Mouse (Mus musculus) right cerebral cortex, postnatal 4 days (tissue): ENCODE data around the gene Rreb1.

ENCODE experiments used
- DNase-seq: peaks from one replicate; pipeline ENCODE4 v3.0.0-alpha.2; 2022

Rreb1 gene

DNA sequence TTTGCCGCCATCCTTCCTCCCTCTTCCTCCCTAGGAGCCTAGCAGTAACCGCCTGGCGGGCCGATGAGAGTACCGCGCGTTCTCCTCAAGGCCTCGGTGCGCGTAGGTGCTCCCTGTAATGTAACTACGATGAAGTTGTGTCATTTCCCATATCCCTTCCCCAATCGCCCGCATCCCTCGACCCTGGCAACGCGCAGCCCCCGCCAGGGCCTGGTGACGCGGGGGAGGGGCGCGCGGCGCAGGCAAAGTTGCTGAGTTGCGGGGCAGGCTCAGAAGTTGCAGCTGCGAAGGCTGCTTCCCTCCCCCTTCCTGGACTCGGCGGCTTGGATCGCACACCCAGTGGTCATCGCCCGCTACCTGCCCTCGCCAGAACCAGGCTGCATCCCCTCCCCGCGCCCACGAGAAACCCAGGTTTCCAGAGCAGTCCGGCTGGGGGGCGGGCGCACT is at the start of gene Rreb1:
Rreb1 (plus strand) TSS at position 254 of the 447 bp plus-strand sequence.
- DNase-seq: peak; percentile 49

DNA sequence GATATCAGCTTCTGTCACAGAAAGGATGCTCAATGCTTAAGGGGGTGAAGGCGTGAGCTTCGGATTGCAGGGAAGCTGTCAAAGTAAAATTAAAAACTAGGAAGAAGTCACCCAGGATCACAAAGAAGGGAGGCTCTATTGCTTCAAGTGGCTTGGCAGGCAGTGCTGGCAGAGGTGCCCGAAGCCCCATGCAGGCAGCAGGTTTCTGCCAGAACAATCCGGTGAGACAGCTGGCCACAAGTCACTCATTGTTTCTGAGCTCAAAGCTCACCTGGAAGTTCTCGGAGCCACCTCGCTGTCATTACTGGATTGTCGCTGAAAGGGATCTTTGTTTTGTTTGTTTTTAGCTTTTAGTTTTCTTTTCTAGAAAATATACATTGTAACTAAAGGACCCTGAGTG is 49.6 kb upstream of the Rreb1 start:
- no peak for DNase-seq

- no peak for DNase-seq
Measured at GRCm38 (mm10) chr13:37731914-37732693, 46.1 kb upstream of the Rreb1 start.

DNA sequence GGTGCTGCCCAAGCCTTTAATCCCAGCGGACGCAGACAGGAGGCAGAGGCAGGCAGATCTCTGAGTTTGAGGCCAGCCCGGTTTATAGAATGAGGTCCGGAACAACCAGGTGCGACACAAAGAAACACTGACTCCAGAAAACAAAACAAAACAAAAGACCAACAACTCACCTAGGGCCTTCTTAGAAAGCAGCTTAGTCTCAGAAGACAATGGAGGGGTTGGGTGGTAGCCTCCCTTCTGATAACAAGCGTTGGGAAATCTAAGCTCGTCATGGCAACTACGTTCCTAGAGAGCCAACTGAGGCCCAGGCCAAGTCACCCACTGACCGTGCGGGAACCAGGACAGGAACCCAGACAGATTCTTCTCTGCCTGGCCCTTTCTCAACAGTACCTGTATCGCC is 43.7 kb upstream of the Rreb1 start:
- DNase-seq: no peak

GRCm38 (mm10) chr13:37740111-37740510 is 38.1 kb upstream of the Rreb1 start:
- DNase-seq: no peak

GRCm38 (mm10) chr13:37740752-37741151 is 37.4 kb upstream of the Rreb1 start:
- DNase-seq: no peak

- no peak for DNase-seq
Measured at GRCm38 (mm10) chr13:37742248-37742647, 36.0 kb upstream of the Rreb1 start.

DNA sequence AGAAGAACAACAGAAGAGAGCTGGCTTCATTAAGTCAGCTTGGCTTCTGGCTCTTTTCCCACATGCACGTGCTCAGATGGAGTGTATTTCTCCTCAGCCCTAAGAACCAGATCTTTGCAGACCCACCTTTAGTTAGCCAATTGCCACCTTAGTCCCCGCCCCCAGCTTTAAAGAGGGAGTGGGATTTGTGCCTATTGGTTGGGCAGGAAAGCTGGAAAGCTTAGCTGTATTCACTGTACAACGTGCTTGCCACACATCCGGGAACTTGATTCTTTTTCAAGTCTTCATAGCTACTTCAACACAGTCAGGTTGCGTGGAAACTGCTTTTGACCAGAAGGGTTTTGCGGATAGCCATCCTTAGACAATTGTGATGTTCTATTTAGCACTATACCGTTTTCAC is 30.7 kb upstream of the Rreb1 start:
- DNase-seq: no peak

DNA sequence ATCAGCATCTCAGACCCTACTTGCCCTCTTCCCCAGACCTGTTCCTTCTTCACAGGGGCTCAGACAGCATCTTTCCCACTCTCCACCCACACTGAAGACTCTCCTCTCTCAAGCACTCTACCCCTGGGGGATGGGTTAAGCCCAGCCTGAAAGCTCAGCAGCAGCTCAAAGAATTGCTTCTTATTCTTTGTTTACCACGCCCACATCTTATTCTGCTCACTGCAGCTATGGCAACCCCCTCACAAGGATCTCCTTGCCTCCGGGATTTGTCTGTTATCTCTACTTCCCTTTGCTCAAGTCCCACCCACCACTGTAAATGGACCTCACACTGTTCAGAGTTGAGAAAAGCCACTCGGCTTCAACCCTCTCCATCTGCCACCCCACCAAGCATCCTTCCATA is 28.7 kb upstream of the Rreb1 start:
- DNase-seq: no peak

DNA sequence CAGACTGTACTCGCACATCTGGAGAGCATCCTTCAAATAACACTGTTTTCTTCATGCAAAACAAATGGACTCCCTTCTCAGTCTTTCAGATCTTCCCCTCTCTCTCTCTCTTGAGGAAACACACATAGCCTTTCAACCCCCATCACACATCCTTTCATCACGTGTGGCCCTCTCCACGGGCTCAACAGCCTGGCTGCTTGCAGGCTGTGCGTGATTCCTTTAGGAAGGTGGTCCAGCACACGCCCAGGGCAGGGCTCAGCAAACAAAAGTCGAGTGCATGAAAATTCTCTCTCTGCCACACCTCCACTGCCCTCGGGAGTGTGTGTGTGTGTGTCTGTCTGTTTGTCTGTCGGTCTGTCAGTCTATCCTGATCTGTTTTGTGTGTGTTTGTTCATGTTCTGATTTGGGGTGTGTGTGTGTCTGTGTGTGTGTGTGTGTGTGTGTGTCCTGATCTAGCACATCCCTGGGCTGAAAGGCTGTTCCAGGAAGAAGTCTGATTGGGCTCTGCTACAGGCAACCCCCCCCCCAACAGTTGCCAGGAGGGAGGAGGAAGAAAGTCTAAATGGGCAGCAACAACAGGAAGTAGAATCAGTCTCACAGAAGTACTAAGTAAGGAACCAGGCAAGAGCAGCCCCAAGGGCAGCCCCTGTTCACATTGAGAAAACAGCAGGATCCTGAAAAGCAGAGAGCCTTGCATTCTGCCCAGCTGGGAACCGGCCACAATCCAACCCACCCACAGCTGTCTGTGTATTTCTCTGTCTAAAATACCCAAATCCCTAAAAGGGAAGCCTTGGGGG is 26.8 kb upstream of the Rreb1 start:
- no peak for DNase-seq

DNA sequence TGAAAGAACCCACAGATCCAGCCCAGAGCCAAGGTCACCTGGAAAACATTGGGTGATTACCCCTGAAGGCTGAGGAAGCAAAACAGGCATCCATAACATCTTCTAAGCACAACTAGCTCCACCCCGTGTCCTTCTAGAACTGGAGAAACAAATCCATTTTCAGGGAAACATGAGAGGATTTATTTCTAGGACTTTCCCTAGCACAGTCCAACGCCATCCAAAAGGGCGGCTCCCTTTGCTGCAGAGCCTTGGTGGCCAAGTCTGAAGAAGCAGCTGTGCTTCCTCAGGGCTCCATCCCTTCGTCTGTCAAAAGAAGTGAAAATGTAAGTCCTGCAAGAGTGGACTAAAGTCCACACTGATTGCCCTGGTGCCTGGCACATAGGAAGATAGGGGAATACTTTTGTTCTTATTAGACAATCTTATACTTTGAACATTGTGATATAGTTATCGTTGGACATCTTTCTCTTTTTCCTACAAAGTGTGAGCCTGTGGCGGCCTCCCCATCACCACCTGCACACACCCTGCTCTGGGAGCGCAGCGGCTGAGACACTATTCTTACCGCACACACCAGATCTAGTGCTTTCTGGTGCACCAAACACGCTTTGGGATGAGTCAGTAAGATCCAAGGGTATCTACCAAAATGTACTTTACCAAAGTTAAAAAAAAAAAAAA is 18.7 kb upstream of the Rreb1 start:
- no peak for DNase-seq

- DNase-seq: no peak
Measured at GRCm38 (mm10) chr13:37760013-37760342, 18.2 kb upstream of the Rreb1 start.

GRCm38 (mm10) chr13:37760373-37760772 is 17.8 kb upstream of the Rreb1 start:
- DNase-seq: no peak

DNA sequence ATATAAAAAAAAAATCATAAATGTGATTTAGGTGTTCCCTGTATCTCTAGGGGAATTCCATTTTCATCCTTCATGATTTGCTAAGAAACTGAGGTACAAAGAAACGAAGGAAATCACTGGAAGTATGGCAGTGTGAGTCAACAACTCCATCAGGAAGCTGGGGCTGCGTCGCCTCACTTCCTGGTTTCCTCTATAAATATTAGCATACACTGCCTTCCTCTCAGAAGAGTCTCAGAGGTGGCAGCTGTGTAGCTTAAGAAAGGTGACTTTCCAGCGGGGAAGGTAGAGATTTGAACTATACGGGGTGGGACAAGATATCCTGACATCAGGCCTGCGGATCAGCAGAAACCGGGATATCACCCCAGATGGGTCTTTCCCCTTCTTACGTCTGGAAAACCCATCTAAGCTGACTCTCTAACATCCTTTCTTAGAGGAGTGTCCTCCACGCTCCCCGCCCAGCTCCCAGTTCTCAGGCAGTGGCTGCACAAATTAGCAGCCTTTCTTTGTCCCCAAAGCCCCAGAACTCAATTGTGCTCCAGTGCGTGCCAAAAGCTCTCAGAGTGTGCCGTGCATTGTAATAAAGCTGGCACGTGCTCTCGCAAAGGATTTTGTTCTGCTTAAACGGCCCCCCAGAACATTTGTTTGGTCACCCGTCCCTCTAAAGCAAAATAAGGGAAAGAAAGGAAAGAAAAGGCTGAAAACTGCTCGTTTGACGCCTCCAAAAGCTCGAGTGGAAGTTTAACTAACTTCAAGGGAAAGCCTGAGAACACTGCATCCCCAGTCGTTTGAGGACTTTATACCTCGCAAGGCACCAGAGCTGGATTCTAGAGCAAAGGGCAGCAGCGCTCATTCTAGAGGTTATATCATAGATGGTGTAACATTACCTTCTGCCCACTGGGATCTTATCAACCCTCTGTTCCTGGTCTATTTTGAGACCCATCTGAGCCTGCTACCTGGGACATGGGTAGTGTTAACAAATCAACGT is 17.0 kb upstream of the Rreb1 start:
- DNase-seq: peak; percentile 29

DNA sequence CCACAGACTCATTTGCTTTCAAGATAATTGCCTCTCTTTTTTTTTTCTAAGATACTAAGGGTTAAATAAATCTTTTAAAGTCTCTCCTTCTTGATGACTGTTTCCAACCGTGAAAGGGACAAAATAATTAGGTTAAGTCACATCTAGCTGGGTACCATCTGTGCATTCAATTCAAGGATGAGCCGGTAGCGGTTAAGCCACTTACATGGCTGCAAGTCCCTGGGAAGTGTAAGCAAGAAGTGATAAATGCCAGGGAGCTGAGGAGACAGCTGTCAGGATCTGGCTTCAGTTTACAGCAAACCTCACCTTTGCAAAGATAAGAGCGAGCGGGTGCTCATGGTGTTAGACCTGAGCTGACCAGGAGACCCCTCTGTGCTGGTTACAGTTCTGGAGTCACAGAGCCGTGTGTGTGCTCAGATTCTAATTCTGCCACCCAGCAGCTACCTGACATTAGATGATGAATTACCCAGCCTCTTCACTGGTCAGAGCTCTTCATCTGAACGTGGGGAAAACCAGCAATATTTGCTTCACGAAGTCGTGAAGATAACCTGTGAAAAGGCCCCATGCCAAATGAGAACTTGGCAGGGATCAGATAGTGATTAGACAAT is 14.3 kb upstream of the Rreb1 start:
- no peak for DNase-seq

GRCm38 (mm10) chr13:37769777-37770176 is 8.4 kb upstream of the Rreb1 start:
- no peak for DNase-seq

DNA sequence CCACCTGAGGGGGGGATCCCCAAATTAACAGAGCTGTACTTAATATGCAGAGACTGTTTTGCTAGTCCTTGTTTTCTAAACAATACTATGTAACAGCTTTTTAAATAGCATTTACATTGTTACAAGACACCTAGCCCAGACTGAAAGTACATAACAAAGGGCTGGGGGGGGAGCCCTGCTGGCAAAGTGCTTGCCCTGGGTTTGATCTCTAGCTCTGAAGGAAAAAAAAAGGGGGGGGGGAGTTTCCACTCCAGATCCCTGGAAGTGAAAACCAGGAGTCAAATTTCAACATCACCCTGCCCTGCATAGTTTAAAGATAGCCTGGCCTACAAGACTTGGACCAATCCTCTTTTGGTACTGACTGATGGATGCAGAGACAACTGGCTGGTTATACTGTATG is 4.7 kb upstream of the Rreb1 start:
- no peak for DNase-seq

- no peak for DNase-seq
Measured at GRCm38 (mm10) chr13:37776675-37777074, 1.5 kb upstream of the Rreb1 start.

DNA sequence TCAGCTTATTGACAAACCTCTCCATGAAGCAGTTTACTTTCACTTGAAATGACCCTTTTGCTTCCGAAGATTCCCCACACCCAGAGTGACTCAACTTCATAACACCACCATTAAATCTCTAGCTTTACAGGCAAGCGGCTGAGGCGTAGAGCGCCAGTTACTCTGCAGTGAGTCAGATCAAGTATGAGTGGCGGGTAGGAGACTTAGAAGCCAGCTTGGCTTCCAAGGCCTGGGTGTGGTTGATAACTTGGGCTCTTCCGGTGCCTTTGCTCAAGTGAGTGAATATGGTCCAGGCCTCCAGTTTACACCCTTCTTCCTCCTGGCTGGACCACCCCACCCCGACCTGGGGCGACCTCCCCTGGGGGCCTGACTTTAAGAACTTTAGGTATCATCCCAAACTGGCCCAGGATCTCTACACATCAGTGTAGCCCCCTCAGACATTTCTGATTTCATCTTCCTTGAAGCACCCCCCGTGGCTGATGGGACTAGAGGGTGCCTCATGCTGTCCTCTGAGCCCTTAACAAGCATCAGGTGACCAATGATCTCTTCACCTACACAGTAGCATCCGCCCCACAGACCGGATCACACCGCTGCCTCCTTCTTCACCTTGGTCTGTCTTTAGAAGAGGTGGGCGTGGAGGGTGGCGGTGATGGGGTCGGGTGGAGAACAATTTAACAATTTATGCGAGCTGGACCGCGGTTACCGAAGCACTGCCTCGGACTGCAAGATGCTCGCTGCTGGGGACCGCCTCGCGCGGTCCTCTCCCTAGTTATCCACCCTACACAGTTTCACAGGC is 651 bp upstream of the Rreb1 start:
- no peak for DNase-seq

- DNase-seq: peak; percentile 15
Measured at GRCm38 (mm10) chr13:37778594-37779231, 513 bp downstream of the Rreb1 start.

DNA sequence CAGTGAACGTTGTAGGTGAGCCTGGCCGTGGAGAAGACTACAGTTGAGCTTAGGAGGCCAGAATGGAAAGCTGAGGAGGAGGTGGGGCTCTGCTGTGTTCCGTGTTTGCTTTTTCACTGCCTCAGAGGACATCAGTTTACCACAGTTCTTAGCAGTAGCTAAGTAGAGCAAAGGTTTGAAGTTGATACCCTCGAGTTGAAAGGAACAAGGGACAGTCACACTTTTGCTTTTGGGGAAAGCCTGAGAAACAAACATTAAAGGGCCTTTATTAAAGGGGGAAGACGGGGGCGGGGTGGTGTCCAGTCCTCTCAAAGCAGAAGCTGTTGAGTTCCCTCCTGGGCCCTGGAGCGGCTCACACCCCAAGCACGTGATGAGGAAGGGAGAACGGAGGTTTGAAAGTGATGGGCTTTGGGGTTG is 1.1 kb downstream of the Rreb1 start:
- DNase-seq: no peak
